Mouse (Mus musculus) brain, embryonic 14.5 days (tissue): ENCODE results near the gene Abcc10.

Experiments used
- CTCF ChIP-seq: fragments of 200-500 bp; IDR thresholded peaks from 2 replicates; pipeline ENCODE4 v1.5.1; 2012; ENCODE audit warnings: inconsistent platforms, mild to moderate bottlenecking, moderate library complexity, borderline replicate concordance; ENCODE audit not compliant: insufficient read depth, insufficient read length; ENCODE audit errors: extremely low read depth
- POLR2A ChIP-seq: fragments of 200-500 bp; IDR thresholded peaks from 2 replicates; pipeline ENCODE4 v1.6.1; 2012; ENCODE audit warnings: mild to moderate bottlenecking, inconsistent platforms, borderline replicate concordance; ENCODE audit not compliant: poor library complexity, insufficient read depth, insufficient read length, severe bottlenecking; ENCODE audit errors: extremely low read depth

GRCm38 (mm10) chr17:46301892-46302291 lies 26.3 kb downstream of the Abcc10 start:
- TF ChIP-seq CTCF: no peak
- TF ChIP-seq POLR2A: no peak
